Mouse (Mus musculus) heart, embryonic 12.5 days (tissue): ENCODE measurements around the gene Acat1. TPM values are rescaled to one million over a fixed set of nuclear protein-coding genes. Genes with fewer than 3 reads are reported as not detected.

Experiments
- polyA plus RNA-seq: library from polyadenylated mRNA; unstranded; fragments of >200 nt; fragmentation: Nextera tagmentation; extraction: Ambion mirVana; gene quantifications from 2 replicates; pipeline ENCODE4 v1.2.1, GENCODE M21; 2016

Acat1 gene
- polyA plus RNA-seq, 1 experiment from 2014 or later = 185 TPM

Other genes starting within 250 kb of the Acat1 start
- gene Kdelc2, start 226.4 kb downstream of the Acat1 start, polyA plus RNA-seq = 24.2 and 27.1 TPM in 2 replicates
- gene 4930550C14Rik, start 208.1 kb downstream of the Acat1 start, polyA plus RNA-seq = 0.23 and 1.0 TPM in 2 replicates
- gene Atm, start 73.6 kb downstream of the Acat1 start, polyA plus RNA-seq = 10.0 and 10.9 TPM in 2 replicates
- 17.3 and 18.8 TPM in 2 replicates for gene Npat, start 73.3 kb downstream of the Acat1 start, polyA plus RNA-seq
- 34.2 TPM in 2 replicates for gene Cul5, start 59.6 kb upstream of the Acat1 start, polyA plus RNA-seq
- gene Rab39, start 95.8 kb upstream of the Acat1 start, polyA plus RNA-seq = 0.22 and 0.46 TPM in 2 replicates
- gene Slc35f2, start 161.2 kb upstream of the Acat1 start, polyA plus RNA-seq = 0.63 and 0.74 TPM in 2 replicates
- 9.4 and 13.7 TPM in 2 replicates for gene Sln, start 239.8 kb upstream of the Acat1 start, polyA plus RNA-seq